ENCODE assay signal across 17 mouse cellular contexts in genomic region chr12:85668696-85669095, GRCm38 (mm10). TPM values are rescaled to one million over a fixed set of nuclear protein-coding genes. Genes with fewer than 3 reads are reported as not detected.
A peak's percentile ranks its signal among the peaks of the same experiment; 100 is the strongest.
DNase-seq lines count a peak whose midpoint lies in the region; ATAC-seq and TF ChIP-seq lines count a peak whose summit lies in the region.
"Had no signal": no experiment of that assay in that cellular context is flagged by ENCODE, and none has a peak within 500 bp of the region (broad histone marks: within the 10 kb centered on the region; RNA-seq: fewer than 3 reads in every experiment).

No protein-coding gene starts in this region.

- TF ChIP-seq POLR2A in kidney, adult 2 months (IDR thresholded peaks at IDR 0.05; ENCODE audit: low read depth, low read length) = no peak

- no peak overlapping the region for H3K9ac ChIP-seq in forebrain, embryonic 14.5 days (ENCODE audit: low read length)
- H3K9ac ChIP-seq in forebrain, embryonic 13.5 days = no peak overlapping the region
- no peak overlapping the region for H3K9ac ChIP-seq in kidney, postnatal 0 days (ENCODE audit: low read depth, low read length)
- H3K9ac ChIP-seq in neural tube, embryonic 13.5 days = no peak overlapping the region
- no peak overlapping the region for H3K9ac ChIP-seq in stomach, embryonic 15.5 days
- H3K9ac ChIP-seq: limb, embryonic 12.5 days had no signal

- peak; percentile 42 for DNase-seq in forebrain, embryonic 14.5 days (ENCODE audit: low spot score)
- DNase-seq in kidney, postnatal 0 days (ENCODE audit: low spot score) = peak; percentile 29
- no peak for DNase-seq in kidney, adult 2 months
- DNase-seq in neural tube, embryonic 10.5 days (ENCODE audit: extremely low spot score, low spot score) = no peak
- no peak for DNase-seq in lung, postnatal 25 days (ENCODE audit: low spot score)
- DNase-seq: B cell, adult 2 months; cerebellum, adult 11 months; kidney, adult 18-20 months; layer of hippocampus, postnatal 36 days; right cerebral cortex, adult 18-20 months; thymus, postnatal 36 days had no signal

- H3K9me3 ChIP-seq in forebrain, embryonic 14.5 days (replicated peaks; ENCODE audit: control insufficient read depth, low read length) = no peaks in the 10 kb centered on the region
- H3K9me3 ChIP-seq in forebrain, embryonic 13.5 days (replicated peaks) = no peaks in the 10 kb centered on the region
- H3K9me3 ChIP-seq in kidney, postnatal 0 days (replicated peaks; ENCODE audit: low read length) = no peaks in the 10 kb centered on the region
- H3K9me3 ChIP-seq in neural tube, embryonic 13.5 days = no peaks in the 10 kb centered on the region
- H3K9me3 ChIP-seq in stomach, embryonic 15.5 days = no peaks in the 10 kb centered on the region
- H3K9me3 ChIP-seq: limb, embryonic 12.5 days had no signal

- H3K4me1 ChIP-seq in forebrain, embryonic 14.5 days (ENCODE audit: control insufficient read depth, insufficient read depth, low read length) = 0 out of 2 replicates have a peak, but pooled peaks cover 5% of the 10 kb centered on the region
- H3K4me1 ChIP-seq in forebrain, embryonic 13.5 days = peaks cover 7% of the 10 kb centered on the region; the same call in 1 of the 2 replicates
- H3K4me1 ChIP-seq in kidney, postnatal 0 days (replicated peaks; ENCODE audit: insufficient read depth, low read length) = no peaks in the 10 kb centered on the region
- no peaks in the 10 kb centered on the region for H3K4me1 ChIP-seq in kidney, adult 2 months (ENCODE audit: control insufficient read depth, insufficient read depth, low read length)
- peaks cover 8% of the 10 kb centered on the region; the same call in 1 of the 2 replicates for H3K4me1 ChIP-seq in neural tube, embryonic 13.5 days (replicated peaks)
- peaks cover 7% of the 10 kb centered on the region; the same call in 1 of the 2 replicates for H3K4me1 ChIP-seq in stomach, embryonic 15.5 days

- no peak for TF ChIP-seq CTCF in kidney, postnatal 0 days (IDR thresholded peaks at IDR 0.05; ENCODE audit: low read depth)
- TF ChIP-seq CTCF in kidney, adult 2 months (conservative IDR thresholded peaks at IDR 0.05; ENCODE audit: insufficient read depth, insufficient read length, low read depth, low read length) = no peak

- no peak for ATAC-seq in forebrain, embryonic 14.5 days
- ATAC-seq in forebrain, embryonic 13.5 days = no peak
- ATAC-seq in kidney, postnatal 0 days (replicated peaks; ENCODE audit: low FRiP score, low read depth) = no peak
- no peak for ATAC-seq in neural tube, embryonic 13.5 days (ENCODE audit: low read depth)
- ATAC-seq in stomach, embryonic 15.5 days (ENCODE audit: insufficient read depth, low FRiP score, low read depth) = no peak

- no peak overlapping the region for H3K4me2 ChIP-seq in forebrain, embryonic 14.5 days (ENCODE audit: low read length)
- H3K4me2 ChIP-seq in forebrain, embryonic 13.5 days = no peak overlapping the region
- no peak overlapping the region for H3K4me2 ChIP-seq in kidney, postnatal 0 days (ENCODE audit: low read length)
- H3K4me2 ChIP-seq in neural tube, embryonic 13.5 days = no peak overlapping the region
- H3K4me2 ChIP-seq in stomach, embryonic 15.5 days = no peak overlapping the region
- H3K4me2 ChIP-seq: heart, embryonic 11.5 days; limb, embryonic 12.5 days had no signal

- WGBS in forebrain, embryonic 14.5 days = 20% methylated on average over 3 of the region's 3 CpGs
- WGBS in forebrain, embryonic 13.5 days = 42% methylated on average over 3 of the region's 3 CpGs
- 44% methylated on average over 3 of the region's 3 CpGs for WGBS in kidney, postnatal 0 days
- 44% methylated on average over 3 of the region's 3 CpGs for WGBS in kidney, adult 2 months
- 51% methylated on average over 3 of the region's 3 CpGs for WGBS in neural tube, embryonic 13.5 days
- WGBS in stomach, embryonic 15.5 days = 21% methylated on average over 3 of the region's 3 CpGs

- no peak overlapping the region for H3K4me3 ChIP-seq in forebrain, embryonic 14.5 days (ENCODE audit: low read depth, low read length)
- no peak overlapping the region for H3K4me3 ChIP-seq in forebrain, embryonic 13.5 days
- H3K4me3 ChIP-seq in kidney, postnatal 0 days (replicated peaks; ENCODE audit: low read depth, low read length) = no peak overlapping the region
- H3K4me3 ChIP-seq in kidney, adult 2 months (ENCODE audit: insufficient read depth, low read depth, low read length) = no peak overlapping the region
- no peak overlapping the region for H3K4me3 ChIP-seq in neural tube, embryonic 13.5 days
- no peak overlapping the region for H3K4me3 ChIP-seq in stomach, embryonic 15.5 days (replicated peaks)
- H3K4me3 ChIP-seq: limb, embryonic 12.5 days had no signal

- H3K27me3 ChIP-seq in forebrain, embryonic 14.5 days (replicated peaks; ENCODE audit: control insufficient read depth, insufficient read depth, low read length) = no peaks in the 10 kb centered on the region
- no peaks in the 10 kb centered on the region for H3K27me3 ChIP-seq in forebrain, embryonic 13.5 days
- no peaks in the 10 kb centered on the region for H3K27me3 ChIP-seq in kidney, postnatal 0 days (ENCODE audit: insufficient read depth, low read length)
- H3K27me3 ChIP-seq in kidney, adult 2 months (replicated peaks; ENCODE audit: control insufficient read depth, insufficient read depth, low read length) = no peaks in the 10 kb centered on the region
- H3K27me3 ChIP-seq in neural tube, embryonic 13.5 days = no peaks in the 10 kb centered on the region
- no peaks in the 10 kb centered on the region for H3K27me3 ChIP-seq in stomach, embryonic 15.5 days (replicated peaks)
- H3K27me3 ChIP-seq: limb, embryonic 12.5 days had no signal

- no peaks in the 10 kb centered on the region for H3K36me3 ChIP-seq in forebrain, embryonic 14.5 days (ENCODE audit: control insufficient read depth, insufficient read depth, low read length)
- no peaks in the 10 kb centered on the region for H3K36me3 ChIP-seq in forebrain, embryonic 13.5 days (ENCODE audit: poor library complexity, severe bottlenecking)
- no peaks in the 10 kb centered on the region for H3K36me3 ChIP-seq in kidney, postnatal 0 days (ENCODE audit: insufficient read depth, low read length)
- H3K36me3 ChIP-seq in kidney, adult 2 months (ENCODE audit: control insufficient read depth, insufficient read depth, low read length) = no peaks in the 10 kb centered on the region
- H3K36me3 ChIP-seq in neural tube, embryonic 13.5 days = no peaks in the 10 kb centered on the region
- H3K36me3 ChIP-seq in stomach, embryonic 15.5 days = no peaks in the 10 kb centered on the region
- H3K36me3 ChIP-seq: limb, embryonic 12.5 days had no signal

- H3K27ac ChIP-seq in forebrain, embryonic 14.5 days (ENCODE audit: low read depth, low read length) = no peak overlapping the region
- H3K27ac ChIP-seq in forebrain, embryonic 13.5 days = no peak overlapping the region
- H3K27ac ChIP-seq in kidney, postnatal 0 days = no peak overlapping the region
- no peak overlapping the region for H3K27ac ChIP-seq in kidney, adult 2 months (ENCODE audit: insufficient read depth, low read depth, low read length)
- peak overlapping the region; percentile 3; the same call in 1 of the 2 replicates for H3K27ac ChIP-seq in neural tube, embryonic 13.5 days (replicated peaks)
- H3K27ac ChIP-seq in stomach, embryonic 15.5 days = peak overlapping the region; percentile 11; the same call in 1 of the 2 replicates
- H3K27ac ChIP-seq: limb, embryonic 12.5 days; macrophage had no signal

RNA-seq across cellular contexts. Expression of gene Batf, which starts 17.8 kb away (rescaled TPM):
- 0.94 and 1.5 TPM in 2 replicates for polyA plus RNA-seq in forebrain, embryonic 14.5 days (2014; fragmentation: Nextera tagmentation; extraction: Ambion mirVana)
- 0.38 and 0.53 TPM in 2 replicates for polyA plus RNA-seq in forebrain, embryonic 13.5 days (2015; fragmentation: Nextera tagmentation; extraction: Ambion mirVana)
- 4.0 and 4.3 TPM in 2 replicates for polyA plus RNA-seq in kidney, postnatal 0 days (2015; fragmentation: Nextera tagmentation; extraction: Ambion mirVana)
- 1.7 and 2.0 TPM in 2 replicates for polyA plus RNA-seq in kidney, adult 2 months (2012; rRNA removed)
- 0.85 and 0.96 TPM in 2 replicates for polyA plus RNA-seq in neural tube, embryonic 13.5 days (2015; fragmentation: Nextera tagmentation; extraction: Ambion mirVana)
- polyA plus RNA-seq in stomach, embryonic 15.5 days (2015; fragmentation: Nextera tagmentation; extraction: Ambion mirVana) = 3.4 and 5.3 TPM in 2 replicates

Comparison
In these comparisons a context has a peak if more than half of its experiments do, and no peak if none do; other contexts are left out.
1. DNase-seq: peak in forebrain, embryonic 14.5 days (single experiment) and kidney, postnatal 0 days (single experiment); none in kidney, adult 2 months (single experiment), neural tube, embryonic 10.5 days (single experiment) and lung, postnatal 25 days (single experiment).
2. H3K27ac ChIP-seq: peak in neural tube, embryonic 13.5 days (single experiment) and stomach, embryonic 15.5 days (single experiment); none in forebrain, embryonic 14.5 days (single experiment), forebrain, embryonic 13.5 days (single experiment), kidney, postnatal 0 days (single experiment) and kidney, adult 2 months (single experiment).